Mouse (Mus musculus) liver, postnatal 0 days (tissue): ENCODE data around the gene Bfsp2.

ENCODE experiments used
- CTCF ChIP-seq: sonication (generic); IDR thresholded peaks from 2 replicates; pipeline ENCODE4 v1.5.1; 2016; ENCODE audit warnings: antibody characterized with exemption, low read depth
- EP300 ChIP-seq: IDR thresholded peaks from 2 replicates; pipeline ENCODE4 v1.6.1; 2016; ENCODE audit warnings: antibody characterized with exemption, low read depth, mild to moderate bottlenecking

- TF ChIP-seq CTCF (no peak), EP300 (no peak)
Observed at GRCm38 (mm10) chr9:103471784-103472183, 8.4 kb downstream of the Bfsp2 start.
